Mouse (Mus musculus) forebrain, embryonic 15.5 days (tissue): ENCODE data around the gene Polr2i. TPM values are rescaled to one million over a fixed set of nuclear protein-coding genes. Genes with fewer than 3 reads are reported as not detected.

Source experiments
- ATAC-seq: fragments of 200-750 bp; cut with Nextera tagmentation; replicated peaks from 2 replicates; pipeline ENCODE4 v1.8.0; 2017; ENCODE audit warnings: mild to moderate bottlenecking, moderate TSS enrichment, moderate library complexity
- H3K27ac ChIP-seq: fragments of 300-500 bp; sonication (generic); replicated peaks from 2 replicates; pipeline ENCODE4 v1.5.1; 2015; ENCODE audit warnings: mild to moderate bottlenecking, inconsistent platforms
- H3K27me3 ChIP-seq: fragments of 300-500 bp; sonication (generic); 2 replicates; pipeline ENCODE4 v1.6.1; 2015; ENCODE audit warnings: inconsistent platforms
- H3K36me3 ChIP-seq: fragments of 300-500 bp; sonication (generic); 2 replicates; pipeline ENCODE4 v1.6.1; 2015; ENCODE audit warnings: mild to moderate bottlenecking, inconsistent platforms
- H3K4me1 ChIP-seq: fragments of 300-500 bp; sonication (generic); 2 replicates; pipeline ENCODE4 v1.6.1; 2015; ENCODE audit warnings: inconsistent platforms
- H3K4me2 ChIP-seq: fragments of 300-500 bp; sonication (generic); replicated peaks from 2 replicates; pipeline ENCODE4 v1.6.1; 2015; ENCODE audit warnings: mild to moderate bottlenecking, inconsistent platforms
- H3K4me3 ChIP-seq: fragments of 300-500 bp; sonication (generic); 2 replicates; pipeline ENCODE4 v1.5.1; 2015; ENCODE audit warnings: mild to moderate bottlenecking, inconsistent platforms
- H3K9ac ChIP-seq: fragments of 300-500 bp; sonication (generic); replicated peaks from 2 replicates; pipeline ENCODE4 v1.6.1; 2015; ENCODE audit warnings: mild to moderate bottlenecking, inconsistent platforms
- H3K9me3 ChIP-seq: fragments of 300-500 bp; sonication (generic); 2 replicates; pipeline ENCODE4 v1.6.1; 2016; ENCODE audit warnings: inconsistent platforms
- WGBS: fragments of 180-500 bp; shearing (Covaris S2); methylation state at CpG from one replicate; pipeline ENCODE4 v1.1.7; 2015; ENCODE audit warnings: mixed read lengths; 5-methylcytosine and 5-hydroxymethylcytosine counted together
- polyA plus RNA-seq: library from polyadenylated mRNA; unstranded; fragments of >200 nt; fragmentation: Nextera tagmentation; extraction: Ambion mirVana; gene quantifications from 2 replicates; pipeline ENCODE4 v1.2.1, GENCODE M21; 2015

The Polr2i gene
- polyA plus RNA-seq, 1 experiment from 2014 or later = 173 TPM

DNA sequence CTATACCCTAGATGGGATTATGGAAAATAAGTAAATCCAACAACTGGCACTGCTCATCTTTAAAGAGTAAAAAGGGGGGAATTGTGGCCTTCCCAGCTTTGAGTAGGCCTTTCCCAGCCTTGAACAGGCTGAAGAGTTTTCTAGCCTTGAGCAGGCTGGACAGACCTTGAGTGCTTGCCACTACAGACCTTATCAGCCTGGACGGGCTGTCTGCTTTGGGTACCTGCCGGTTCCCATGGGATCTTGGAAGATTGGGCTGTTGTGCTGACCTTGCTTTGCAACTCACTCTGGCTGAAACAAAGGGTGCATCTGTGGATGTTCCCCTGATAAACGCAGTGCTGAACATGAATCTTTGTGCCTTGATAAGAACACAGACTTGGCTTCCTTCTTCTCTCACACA is 17.9 kb upstream of the Polr2i start:
- Histone ChIP-seq H3K27me3 (no peaks in the 10 kb centered on the region), H3K27ac (no peak overlapping the region), H3K9ac (no peak overlapping the region), H3K9me3 (no peaks in the 10 kb centered on the region), H3K4me3 (no peak overlapping the region), H3K36me3 (no peaks in the 10 kb centered on the region), H3K4me1 (peaks cover 4% of the 10 kb centered on the region; the same call in 1 of the 2 replicates), H3K4me2 (no peak overlapping the region)
- 96% methylated on average over 3 of the region's 3 CpGs for WGBS
- ATAC-seq = no peak

DNA sequence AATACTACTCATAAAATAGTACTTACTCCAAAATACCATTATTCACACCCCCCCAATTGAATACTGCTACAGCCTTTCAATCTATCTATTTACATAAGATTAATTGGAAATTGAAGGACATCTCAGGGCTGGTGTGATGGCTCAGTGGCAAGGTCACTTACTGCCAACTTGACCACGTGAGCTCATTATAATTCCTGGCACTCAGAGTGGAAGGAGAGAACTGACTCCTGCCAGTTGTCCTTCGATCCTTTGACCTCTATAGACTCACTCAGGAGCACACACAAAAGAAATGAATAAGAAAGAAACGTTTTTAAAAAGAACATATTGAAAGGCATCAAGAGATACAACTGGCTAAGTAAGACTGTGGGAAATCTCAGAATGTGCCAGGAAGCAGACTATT is 15.9 kb upstream of the Polr2i start:
- Histone ChIP-seq H3K27me3 (no peaks in the 10 kb centered on the region), H3K27ac (no peak overlapping the region), H3K9me3 (no peaks in the 10 kb centered on the region), H3K4me3 (no peak overlapping the region), H3K4me1 (peaks cover 16% of the 10 kb centered on the region), H3K9ac (no peak overlapping the region), H3K36me3 (no peaks in the 10 kb centered on the region), H3K4me2 (no peak overlapping the region)
- WGBS = 75% methylated on average over 3 of the region's 3 CpGs
- ATAC-seq = no peak

DNA sequence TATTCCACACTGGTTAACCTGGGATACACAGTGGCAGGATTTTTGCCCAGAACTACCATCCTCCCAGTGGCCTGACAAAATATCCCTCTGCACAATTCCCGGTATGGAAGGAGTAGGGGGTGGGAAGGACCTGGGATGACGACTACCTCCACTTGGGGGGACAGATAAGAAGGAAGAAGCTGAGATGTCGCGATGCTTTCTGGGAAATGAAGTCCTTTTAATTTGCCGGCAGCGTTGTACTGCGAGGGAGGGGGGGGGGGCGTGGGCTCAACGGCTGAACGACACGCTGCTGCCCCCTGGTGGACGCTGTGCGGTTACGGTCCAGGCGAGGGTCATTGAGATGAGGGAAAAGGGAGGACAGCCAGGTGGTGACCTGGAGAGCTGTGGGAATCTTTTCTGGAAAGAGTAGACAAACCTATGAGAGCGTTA is 15.0 kb upstream of the Polr2i start:
- peaks cover 16% of the 10 kb centered on the region for H3K4me1 ChIP-seq
- 2% methylated on average over 16 of the region's 16 CpGs for WGBS
- H3K27me3 ChIP-seq = no peaks in the 10 kb centered on the region
- ATAC-seq = peak; percentile 80
- H3K9ac ChIP-seq = peak overlapping the region; percentile 45; the same call in 1 of the 2 replicates
- H3K27ac ChIP-seq = peak overlapping the region; percentile 53
- peak overlapping the region; percentile 47 for H3K4me2 ChIP-seq
- H3K4me3 ChIP-seq = peak overlapping the region; percentile 28
- H3K9me3 ChIP-seq = no peaks in the 10 kb centered on the region
- H3K36me3 ChIP-seq = no peaks in the 10 kb centered on the region

DNA sequence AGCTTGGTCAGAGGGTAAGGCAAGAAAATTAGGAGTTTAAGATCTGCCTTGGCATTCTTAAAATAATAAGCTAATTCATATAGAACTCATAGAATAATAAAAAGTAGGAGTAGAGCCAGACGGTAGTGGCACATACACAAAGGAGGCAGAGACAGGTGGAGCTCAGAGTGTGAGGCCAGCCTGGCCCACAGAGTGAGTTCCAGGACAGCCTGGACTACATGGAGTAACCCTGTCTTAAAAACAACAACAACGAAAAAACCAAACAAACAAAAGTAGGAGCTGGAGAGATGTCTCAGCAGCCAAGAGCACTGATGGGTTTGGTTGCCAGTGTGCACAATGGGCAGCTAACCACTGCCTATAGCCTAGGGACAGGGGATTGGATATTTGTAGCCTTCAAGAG is 14.5 kb upstream of the Polr2i start:
- H3K4me3 ChIP-seq = no peak overlapping the region
- peak; percentile 31; the same call in 1 of the 2 replicates for ATAC-seq
- H3K4me1 ChIP-seq = peaks cover 16% of the 10 kb centered on the region
- 73% methylated on average over 2 of the region's 2 CpGs for WGBS
- H3K9me3 ChIP-seq = no peaks in the 10 kb centered on the region
- H3K4me2 ChIP-seq = no peak overlapping the region
- peaks cover 2% of the 10 kb centered on the region; the same call in 1 of the 2 replicates for H3K36me3 ChIP-seq
- H3K27ac ChIP-seq = no peak overlapping the region
- H3K9ac ChIP-seq = no peak overlapping the region
- H3K27me3 ChIP-seq = no peaks in the 10 kb centered on the region

DNA sequence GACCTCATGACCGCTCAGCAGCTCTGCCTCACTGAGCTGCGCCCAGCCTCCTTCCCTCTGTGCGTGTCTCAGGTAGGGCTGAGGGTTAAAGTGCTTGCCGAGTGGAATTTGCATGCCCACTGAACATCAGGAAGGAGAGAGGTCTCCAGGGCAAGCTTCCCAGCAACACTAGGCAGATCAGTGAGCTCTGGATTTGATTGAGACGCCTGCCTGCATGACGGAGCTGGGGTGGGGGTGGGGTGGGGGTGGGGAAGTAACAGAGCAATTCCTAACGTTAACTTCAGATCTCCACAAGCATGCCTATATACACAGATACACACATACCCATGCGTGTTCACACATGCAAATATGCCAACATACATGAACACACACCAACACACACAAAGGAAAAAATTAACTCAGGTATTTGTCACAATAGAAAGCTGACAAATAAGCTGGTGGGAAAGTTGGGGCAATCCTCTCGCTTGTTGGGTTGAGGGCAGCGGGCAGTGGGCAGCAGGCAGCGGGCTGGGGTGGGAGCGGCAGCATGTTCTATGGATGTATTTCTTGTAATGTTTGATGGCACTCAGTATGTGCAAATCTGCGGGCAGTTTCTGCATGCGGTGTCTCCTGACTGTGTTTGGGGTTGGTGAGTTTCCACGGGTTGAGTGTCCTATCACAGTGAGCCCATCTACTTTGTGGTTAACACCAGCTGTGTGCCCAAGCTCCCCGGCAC is 12.3 kb upstream of the Polr2i start:
- Histone ChIP-seq H3K9ac (peak overlapping the region; percentile 34), H3K4me1 (peaks cover 16% of the 10 kb centered on the region), H3K27ac (peak overlapping the region; percentile 69), H3K9me3 (no peaks in the 10 kb centered on the region), H3K4me2 (peak overlapping the region; percentile 67), H3K27me3 (no peaks in the 10 kb centered on the region), H3K36me3 (peaks cover 18% of the 10 kb centered on the region), H3K4me3 (peak overlapping the region; percentile 43)
- ATAC-seq = peak; percentile 68
- WGBS = 6% methylated on average over 16 of the region's 16 CpGs

DNA sequence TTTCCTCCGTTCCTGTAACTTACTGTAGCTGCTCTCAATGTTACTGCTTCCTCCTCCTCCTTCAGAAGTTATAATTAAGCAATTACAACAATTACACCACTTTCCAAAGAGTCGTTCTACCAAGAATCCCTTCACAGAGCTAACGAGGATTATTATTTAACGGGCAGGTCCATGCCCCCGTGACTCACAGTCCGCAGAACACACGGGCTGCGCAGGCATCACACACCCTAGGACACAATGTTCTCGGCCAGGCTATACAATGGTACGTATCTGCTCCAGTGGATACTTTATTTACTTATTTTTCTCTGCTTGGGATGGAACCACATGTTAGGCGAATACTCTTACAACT is 11.8 kb upstream of the Polr2i start:
- 16% methylated on average over 11 of the region's 11 CpGs for WGBS
- H3K9me3 ChIP-seq = no peaks in the 10 kb centered on the region
- peak overlapping the region; percentile 34 for H3K9ac ChIP-seq
- H3K27ac ChIP-seq = no peak overlapping the region
- peaks cover 21% of the 10 kb centered on the region for H3K36me3 ChIP-seq
- H3K4me2 ChIP-seq = peak overlapping the region; percentile 67
- peaks cover 16% of the 10 kb centered on the region for H3K4me1 ChIP-seq
- H3K4me3 ChIP-seq = peak overlapping the region; percentile 43
- H3K27me3 ChIP-seq = no peaks in the 10 kb centered on the region
- ATAC-seq = no peak

DNA sequence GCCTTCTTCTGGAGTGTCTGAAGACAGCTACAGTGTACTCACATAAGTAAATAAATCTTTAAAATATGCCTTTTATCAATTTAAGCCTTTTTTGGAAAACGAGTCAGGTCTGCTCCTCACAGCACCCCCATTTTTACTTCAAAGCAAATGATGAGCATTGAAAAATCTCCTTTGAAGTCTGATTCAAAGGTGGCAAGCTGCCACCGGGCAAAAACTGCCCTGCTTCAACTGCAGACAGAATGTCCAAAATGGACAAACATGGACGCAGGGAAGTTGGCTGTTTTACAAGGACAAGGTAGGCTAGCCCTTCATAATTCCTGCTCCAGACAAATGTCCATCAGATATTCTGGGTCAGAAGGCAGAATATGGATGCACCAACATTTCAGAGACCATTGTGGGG is 10.3 kb upstream of the Polr2i start:
- Histone ChIP-seq H3K4me3 (no peak overlapping the region), H3K9me3 (no peaks in the 10 kb centered on the region), H3K27me3 (no peaks in the 10 kb centered on the region), H3K9ac (no peak overlapping the region), H3K36me3 (peaks cover 33% of the 10 kb centered on the region), H3K4me1 (peaks cover 15% of the 10 kb centered on the region), H3K27ac (no peak overlapping the region), H3K4me2 (no peak overlapping the region)
- WGBS = 77% methylated on average over 3 of the region's 3 CpGs
- ATAC-seq = no peak

DNA sequence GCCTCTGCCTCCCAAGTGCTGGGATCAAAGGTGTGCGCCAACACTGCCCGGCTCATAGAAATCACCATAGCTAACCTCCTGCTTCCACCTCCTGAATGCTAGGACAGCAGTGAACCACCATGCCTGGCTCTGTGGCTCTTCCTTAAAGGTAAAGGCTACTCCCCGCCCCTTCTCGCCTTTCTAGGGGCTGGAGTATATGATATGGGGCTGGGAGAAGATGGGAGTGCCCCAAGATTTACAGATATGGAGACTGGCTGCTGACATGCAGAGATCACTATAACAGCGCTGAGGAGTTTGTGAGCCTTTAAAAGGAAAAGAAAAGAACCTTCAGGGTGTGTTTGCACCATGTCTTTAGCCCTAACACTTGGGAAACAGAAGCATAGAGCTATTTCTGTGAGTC is 9.5 kb upstream of the Polr2i start:
- ATAC-seq = no peak
- 94% methylated on average over 5 of the region's 5 CpGs for WGBS
- no peak overlapping the region for H3K9ac ChIP-seq
- H3K4me1 ChIP-seq = peaks cover 12% of the 10 kb centered on the region
- no peak overlapping the region for H3K4me2 ChIP-seq
- H3K9me3 ChIP-seq = no peaks in the 10 kb centered on the region
- H3K27ac ChIP-seq = no peak overlapping the region
- H3K4me3 ChIP-seq = no peak overlapping the region
- H3K36me3 ChIP-seq = peaks cover 41% of the 10 kb centered on the region
- no peaks in the 10 kb centered on the region for H3K27me3 ChIP-seq

DNA sequence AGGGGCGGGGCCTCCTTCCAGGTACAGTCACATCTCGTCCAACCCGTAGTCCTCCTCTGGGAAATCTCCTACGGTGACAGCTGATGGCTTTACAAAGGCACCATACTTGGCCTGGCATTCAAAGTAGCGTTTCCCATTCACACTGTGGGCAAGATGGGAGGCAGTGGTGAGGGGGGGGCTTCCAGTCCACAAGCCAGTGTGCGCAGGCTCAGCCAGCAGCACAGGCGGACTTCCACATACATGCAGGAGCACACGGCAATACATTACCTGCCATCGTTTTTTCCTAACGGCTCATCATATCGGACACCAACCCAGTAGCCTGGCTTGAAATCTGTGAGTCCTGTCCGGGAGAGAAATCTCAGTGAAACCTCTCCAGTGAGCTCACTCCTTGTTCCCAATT is 7.5 kb upstream of the Polr2i start:
- H3K36me3 ChIP-seq = peaks cover 45% of the 10 kb centered on the region
- 91% methylated on average over 12 of the region's 12 CpGs for WGBS

DNA sequence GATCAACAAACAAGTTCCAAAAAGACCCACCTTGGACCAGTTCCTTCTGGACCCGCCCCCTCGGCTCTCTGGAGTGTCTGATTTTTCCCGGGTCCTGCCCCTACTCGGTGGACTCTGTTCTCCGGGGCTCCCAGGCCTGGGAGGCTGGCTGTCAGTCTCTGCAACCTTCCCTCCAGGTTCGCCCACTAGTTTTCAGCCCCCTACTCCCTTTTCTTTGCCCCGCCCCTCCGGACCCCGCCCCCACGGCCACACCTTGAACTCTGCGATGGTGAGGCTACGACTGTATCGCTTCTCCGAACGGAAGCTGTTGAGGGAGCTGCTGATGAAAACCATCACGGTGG is 450 bp upstream of the Polr2i start:
- WGBS = under 1% methylated on average over 16 of the region's 16 CpGs
- Histone ChIP-seq H3K27me3 (no peaks in the 10 kb centered on the region), H3K9ac (peak overlapping the region; percentile 51), H3K27ac (peak overlapping the region; percentile 96), H3K4me2 (peak overlapping the region; percentile 59), H3K36me3 (peaks cover 13% of the 10 kb centered on the region), H3K4me3 (peak overlapping the region; percentile 76), H3K9me3 (no peaks in the 10 kb centered on the region), H3K4me1 (peaks cover 23% of the 10 kb centered on the region)
- ATAC-seq = no peak; the same call in 1 of the 2 replicates

More for the DNA sequence above, 7.5 kb upstream of the Polr2i start:
- Histone ChIP-seq H3K9ac (no peak overlapping the region), H3K4me2 (no peak overlapping the region), H3K4me3 (no peak overlapping the region), H3K9me3 (no peaks in the 10 kb centered on the region), H3K27me3 (no peaks in the 10 kb centered on the region), H3K27ac (no peak overlapping the region), H3K4me1 (peaks cover 9% of the 10 kb centered on the region)
- ATAC-seq = no peak

DNA sequence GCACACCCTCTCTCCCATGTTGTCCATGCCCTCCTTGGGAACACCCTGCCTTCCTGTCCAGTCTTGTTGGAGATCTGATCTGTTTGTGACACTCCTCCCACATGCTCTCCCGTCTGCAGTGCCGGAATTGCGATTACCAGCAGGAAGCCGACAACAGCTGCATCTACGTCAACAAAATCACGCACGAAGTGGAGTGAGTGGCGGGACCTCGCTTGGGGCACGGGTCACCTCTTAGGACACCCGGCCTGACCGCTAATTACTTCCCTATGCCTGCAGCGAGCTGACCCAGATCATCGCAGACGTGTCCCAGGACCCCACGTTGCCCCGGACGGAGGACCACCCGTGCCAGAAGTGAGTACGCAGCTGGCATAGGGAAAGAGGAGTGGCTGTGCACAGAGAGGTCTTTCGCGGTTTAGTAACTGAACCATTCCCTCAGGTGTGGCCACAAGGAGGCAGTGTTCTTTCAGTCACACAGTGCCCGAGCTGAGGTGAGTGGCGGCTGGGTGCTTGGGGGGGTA is 942 bp downstream of the Polr2i start:
- H3K27ac ChIP-seq = peak overlapping the region; percentile 96
- peak overlapping the region; percentile 62 for H3K9ac ChIP-seq
- H3K4me2 ChIP-seq = peak overlapping the region; percentile 71
- WGBS = 6% methylated on average over 24 of the region's 24 CpGs
- 0 out of 2 replicates have a peak, but pooled peaks cover 4% of the 10 kb centered on the region for H3K36me3 ChIP-seq
- peak overlapping the region; percentile 76 for H3K4me3 ChIP-seq
- no peaks in the 10 kb centered on the region for H3K27me3 ChIP-seq
- peak; percentile 20; the same call in 1 of the 2 replicates for ATAC-seq
- H3K9me3 ChIP-seq = no peaks in the 10 kb centered on the region
- peaks cover 23% of the 10 kb centered on the region for H3K4me1 ChIP-seq

DNA sequence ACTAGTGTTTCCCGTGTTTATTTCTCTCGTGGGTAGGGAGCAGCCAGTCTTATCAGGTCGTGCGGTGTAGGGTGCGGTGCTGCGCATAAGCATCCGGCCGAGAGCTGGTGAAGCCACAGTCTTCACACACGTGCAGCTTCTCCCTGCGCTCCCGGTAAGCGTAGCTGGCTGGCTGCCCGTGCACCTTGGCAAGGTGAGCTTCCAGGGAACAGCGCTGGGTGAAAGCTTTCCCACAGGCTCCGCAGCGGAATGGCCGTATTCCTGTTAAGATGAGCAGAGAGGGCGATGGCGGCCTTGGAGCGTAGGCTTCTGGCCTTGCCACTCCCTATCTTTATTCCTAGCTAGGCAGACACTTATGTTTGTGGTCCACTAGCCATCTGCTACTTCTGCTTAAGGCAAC is 1.6 kb downstream of the Polr2i start:
- 88% methylated on average over 20 of the region's 20 CpGs for WGBS
- Histone ChIP-seq H3K4me1 (peaks cover 23% of the 10 kb centered on the region), H3K27ac (no peak overlapping the region), H3K4me3 (peak overlapping the region; percentile 76; the same call in 1 of the 2 replicates), H3K9me3 (no peaks in the 10 kb centered on the region), H3K4me2 (no peak overlapping the region), H3K27me3 (no peaks in the 10 kb centered on the region), H3K9ac (no peak overlapping the region), H3K36me3 (no peaks in the 10 kb centered on the region)
- no peak for ATAC-seq
